Mouse (Mus musculus) midbrain, embryonic 14.5 days (tissue): ENCODE data around the gene Ncf2. TPM values are rescaled to one million over a fixed set of nuclear protein-coding genes. Genes with fewer than 3 reads are reported as not detected.
A peak's percentile ranks its signal among the peaks of the same experiment; 100 is the strongest.
"Not testable (repeated sequence)": the region's sequence is repeated elsewhere in the genome, so short reads cannot be mapped to it uniquely, and the experiment has no call there.

ENCODE experiments used
- ATAC-seq: fragments of 200-750 bp; cut with Nextera tagmentation; 2 replicates; pipeline ENCODE4 v1.8.0; 2017; ENCODE audit warnings: moderate number of reproducible peaks, moderate library complexity; ENCODE audit not compliant: low FRiP score, low TSS enrichment
- DNase-seq: peaks from one replicate; pipeline ENCODE4 v3.0.0-alpha.2; 2015
- H3K27ac ChIP-seq: fragments of 300-500 bp; sonication (generic); replicated peaks from 2 replicates; pipeline ENCODE4 v1.5.1; 2014; ENCODE audit warnings: mild to moderate bottlenecking, low read depth, low read length, moderate library complexity
- H3K27me3 ChIP-seq: fragments of 300-500 bp; sonication (generic); 2 replicates; pipeline ENCODE4 v1.6.1; 2014; ENCODE audit warnings: low read length, control low read depth, mixed read lengths; ENCODE audit not compliant: control insufficient read depth, insufficient read depth
- H3K36me3 ChIP-seq: fragments of 300-500 bp; sonication (generic); 2 replicates; pipeline ENCODE4 v1.6.1; 2014; ENCODE audit warnings: low read length, control low read depth; ENCODE audit not compliant: control insufficient read depth, insufficient read depth
- H3K4me1 ChIP-seq: fragments of 300-500 bp; sonication (generic); 2 replicates; pipeline ENCODE4 v1.6.1; 2014; ENCODE audit warnings: mild to moderate bottlenecking, antibody characterized with exemption, low read length, control low read depth; ENCODE audit not compliant: control insufficient read depth, insufficient read depth
- H3K4me2 ChIP-seq: fragments of 300-500 bp; sonication (generic); 2 replicates; pipeline ENCODE4 v1.6.1; 2014; ENCODE audit warnings: mild to moderate bottlenecking, low read length, moderate library complexity
- H3K4me3 ChIP-seq: fragments of 300-500 bp; sonication (generic); replicated peaks from 2 replicates; pipeline ENCODE4 v1.5.1; 2014; ENCODE audit warnings: low read depth, low read length
- H3K9ac ChIP-seq: fragments of 300-500 bp; sonication (generic); replicated peaks from 2 replicates; pipeline ENCODE4 v1.6.1; 2014; ENCODE audit warnings: mild to moderate bottlenecking, low read length, moderate library complexity
- H3K9me3 ChIP-seq: fragments of 300-500 bp; sonication (generic); 2 replicates; pipeline ENCODE4 v1.6.1; 2016; ENCODE audit warnings: low read length, control low read depth, mixed read lengths; ENCODE audit not compliant: control insufficient read depth
- WGBS: fragments of 180-500 bp; shearing (Covaris S2); extraction: QIAGEN DNeasy Blood & Tissue Kit; methylation state at CpG from one replicate; pipeline ENCODE4 v1.1.7; 2014; 5-methylcytosine and 5-hydroxymethylcytosine counted together
- polyA plus RNA-seq: library from polyadenylated mRNA; unstranded; fragments of >200 nt; fragmentation: Nextera tagmentation; extraction: Ambion mirVana; gene quantifications from 2 replicates; pipeline ENCODE4 v1.2.1, GENCODE M21; 2014

Gene Ncf2
- polyA plus RNA-seq, 1 experiment from 2014 or later, result 3.4 TPM

DNA sequence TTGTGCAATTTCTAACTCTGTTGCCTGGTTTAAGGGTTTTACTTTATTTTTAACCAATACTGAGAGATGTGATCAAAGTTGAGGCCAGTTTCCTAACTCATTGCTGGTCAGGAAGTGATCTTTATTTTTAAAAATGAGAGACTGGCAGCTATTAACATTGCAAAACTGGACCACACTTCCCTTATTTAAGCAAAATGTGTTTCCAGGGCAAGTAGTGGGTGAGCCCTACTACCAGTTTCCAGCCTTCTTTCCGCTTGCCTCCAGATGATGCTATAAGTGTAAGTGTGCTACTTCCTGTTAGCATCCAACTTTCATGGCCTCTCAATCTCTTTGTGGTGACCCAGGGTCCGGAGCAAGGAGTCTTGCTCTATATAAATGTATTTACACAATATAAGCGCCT is 25.4 kb upstream of the Ncf2 start:
- peaks cover 69% of the 10 kb centered on the region for H3K36me3 ChIP-seq
- not testable (repeated sequence) for DNase-seq, H3K27ac ChIP-seq, H3K4me3 ChIP-seq, H3K4me1 ChIP-seq, H3K4me2 ChIP-seq, H3K9ac ChIP-seq, H3K9me3 ChIP-seq, H3K27me3 ChIP-seq, ATAC-seq
- 97% methylated on average over 3 of the region's 3 CpGs for WGBS

DNA sequence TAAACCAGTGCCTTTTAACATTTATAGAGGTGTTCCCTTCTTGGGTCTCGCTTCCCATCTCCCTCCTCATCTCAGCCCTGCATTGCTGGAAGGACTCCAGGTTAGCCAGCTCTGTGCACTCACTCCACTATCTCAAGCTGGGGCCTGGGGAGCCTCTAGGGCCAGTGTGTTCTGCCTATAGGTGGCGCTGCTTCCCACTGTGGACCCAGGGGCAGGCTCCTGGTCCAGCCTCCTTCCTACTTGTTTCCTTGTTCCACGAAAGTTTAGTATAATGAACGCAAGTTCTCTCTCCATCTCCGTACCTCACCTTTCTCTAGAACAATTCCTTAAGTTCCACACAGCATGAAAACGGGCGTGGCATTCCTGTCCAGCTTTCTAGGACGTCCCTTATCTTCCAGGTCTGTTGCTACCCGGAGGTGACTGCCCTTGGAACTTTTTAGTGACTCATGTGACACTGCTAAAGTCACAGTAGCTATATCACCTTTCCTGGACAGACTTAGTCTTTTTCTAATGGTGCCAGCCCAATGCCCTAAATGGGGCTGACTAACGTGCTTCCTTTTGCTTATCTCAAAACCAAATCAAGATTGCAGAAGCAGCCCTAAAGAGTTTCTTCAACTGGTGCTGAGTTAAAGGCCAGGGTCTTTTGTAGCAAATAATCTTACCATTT is 20.8 kb upstream of the Ncf2 start:
- no peaks in the 10 kb centered on the region for H3K27me3 ChIP-seq
- H3K4me3 ChIP-seq, result no peak overlapping the region
- ATAC-seq (no peak), DNase-seq (peak; percentile 60)
- no peaks in the 10 kb centered on the region for H3K4me1 ChIP-seq
- H3K9me3 ChIP-seq, result no peaks in the 10 kb centered on the region
- WGBS, result 35% methylated on average over 10 of the region's 10 CpGs
- H3K9ac ChIP-seq, result no peak overlapping the region
- H3K36me3 ChIP-seq, result peaks cover 25% of the 10 kb centered on the region
- H3K27ac ChIP-seq, result no peak overlapping the region
- H3K4me2 ChIP-seq, result no peak overlapping the region

DNA sequence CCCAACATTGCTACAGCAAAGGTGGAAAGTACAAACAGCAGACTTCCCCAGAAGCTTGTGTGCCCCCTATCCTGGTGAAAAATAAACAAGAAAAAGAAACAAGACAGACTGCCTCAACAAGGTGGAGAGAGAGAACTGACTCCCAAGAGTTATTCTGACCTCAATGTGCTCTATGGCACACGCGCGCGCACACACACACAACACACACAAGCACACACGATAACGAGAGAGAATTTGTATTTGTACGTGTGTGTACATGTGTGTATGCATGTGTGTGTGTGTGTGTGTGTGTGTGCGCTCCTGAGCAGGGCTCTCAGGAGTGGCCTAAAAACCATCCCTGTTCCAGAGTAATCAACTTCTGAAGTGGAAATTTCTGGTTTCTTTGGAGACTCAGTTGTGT is 15.4 kb upstream of the Ncf2 start:
- no peak overlapping the region for H3K4me3 ChIP-seq
- no peak overlapping the region for H3K9ac ChIP-seq
- H3K4me2 ChIP-seq, result no peak overlapping the region
- H3K36me3 ChIP-seq, result no peaks in the 10 kb centered on the region
- 98% methylated on average over 8 of the region's 8 CpGs for WGBS
- H3K4me1 ChIP-seq, result no peaks in the 10 kb centered on the region
- ATAC-seq (no peak), DNase-seq (no peak)
- no peak overlapping the region for H3K27ac ChIP-seq
- H3K9me3 ChIP-seq, result no peaks in the 10 kb centered on the region
- H3K27me3 ChIP-seq, result no peaks in the 10 kb centered on the region

DNA sequence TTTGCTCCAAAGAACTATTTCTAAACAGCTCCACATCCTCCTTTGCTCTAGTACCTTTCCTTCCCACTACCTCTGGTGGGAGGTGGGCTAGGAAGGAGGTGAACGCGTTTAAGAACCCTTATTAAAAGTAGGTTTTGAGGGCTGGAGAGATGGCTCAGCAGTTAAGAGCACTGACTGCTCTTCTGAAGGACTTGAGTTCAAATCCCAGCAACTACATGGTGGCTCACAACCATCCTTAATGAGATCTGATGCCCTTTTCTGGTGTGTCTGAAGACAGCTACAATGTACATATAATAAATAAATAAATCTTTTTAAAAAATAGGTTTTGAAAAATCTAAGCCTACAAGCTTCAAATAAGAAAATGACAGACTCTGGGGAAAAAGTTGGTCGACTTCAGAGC is 14.5 kb upstream of the Ncf2 start:
- H3K4me3 ChIP-seq, H3K27me3 ChIP-seq, ATAC-seq, H3K9ac ChIP-seq, H3K27ac ChIP-seq, DNase-seq, H3K4me1 ChIP-seq, H3K36me3 ChIP-seq, H3K4me2 ChIP-seq, H3K9me3 ChIP-seq: not testable (repeated sequence)
- 86% methylated on average over 3 of the region's 3 CpGs for WGBS

DNA sequence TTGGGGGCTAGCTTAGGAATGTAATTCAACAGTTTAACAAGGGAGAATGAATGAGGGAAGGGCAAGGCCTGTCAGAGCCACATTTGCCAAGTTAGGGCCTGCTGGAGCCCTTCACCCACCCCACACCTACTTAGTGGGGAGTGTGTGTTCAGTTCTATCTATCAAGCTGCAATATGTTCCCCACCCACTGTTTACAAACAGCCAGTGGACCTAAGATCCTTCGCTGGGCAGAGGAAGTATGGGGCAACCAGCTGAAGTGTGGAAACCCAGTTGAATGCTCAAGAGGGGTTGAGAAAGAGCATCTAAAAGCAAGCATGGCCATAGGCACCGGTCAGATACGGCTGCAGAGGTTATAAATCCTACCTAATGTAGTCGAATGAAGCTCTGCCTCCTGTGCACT is 13.0 kb upstream of the Ncf2 start:
- Histone ChIP-seq H3K36me3 (no peaks in the 10 kb centered on the region), H3K4me2 (no peak overlapping the region), H3K4me1 (no peaks in the 10 kb centered on the region), H3K27me3 (no peaks in the 10 kb centered on the region), H3K9ac (no peak overlapping the region), H3K27ac (no peak overlapping the region), H3K4me3 (no peak overlapping the region), H3K9me3 (no peaks in the 10 kb centered on the region)
- DNase-seq (no peak), ATAC-seq (no peak)
- WGBS, result 92% methylated on average over 4 of the region's 4 CpGs

DNA sequence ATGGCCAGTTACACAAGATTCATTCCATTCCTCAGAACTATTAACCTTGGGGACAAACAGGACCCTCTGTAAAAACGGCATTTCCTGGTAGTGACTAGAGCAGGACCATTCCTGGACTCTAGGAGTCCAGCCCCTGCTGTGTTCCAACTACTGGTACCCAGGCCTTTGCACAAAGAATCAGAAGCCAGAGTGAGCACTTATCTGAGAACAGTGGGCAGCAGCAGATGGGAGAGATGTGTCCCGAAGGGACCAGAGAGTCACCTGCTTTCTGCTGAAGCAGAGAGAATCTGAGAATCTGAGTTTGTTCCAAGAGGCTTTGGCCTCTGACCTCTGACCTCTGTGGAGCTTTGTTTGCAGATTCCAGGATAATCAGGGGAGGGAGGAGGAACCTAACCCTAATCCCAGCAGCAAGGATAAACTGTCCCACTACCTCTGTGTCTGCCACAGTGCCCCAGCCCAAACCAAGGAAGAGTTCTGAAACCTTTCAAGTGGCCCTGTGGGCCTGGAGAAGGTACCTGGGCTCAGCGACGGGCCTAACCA is 11.8 kb upstream of the Ncf2 start:
- no peak for DNase-seq
- WGBS, result 20% methylated on average over 4 of the region's 4 CpGs

DNA sequence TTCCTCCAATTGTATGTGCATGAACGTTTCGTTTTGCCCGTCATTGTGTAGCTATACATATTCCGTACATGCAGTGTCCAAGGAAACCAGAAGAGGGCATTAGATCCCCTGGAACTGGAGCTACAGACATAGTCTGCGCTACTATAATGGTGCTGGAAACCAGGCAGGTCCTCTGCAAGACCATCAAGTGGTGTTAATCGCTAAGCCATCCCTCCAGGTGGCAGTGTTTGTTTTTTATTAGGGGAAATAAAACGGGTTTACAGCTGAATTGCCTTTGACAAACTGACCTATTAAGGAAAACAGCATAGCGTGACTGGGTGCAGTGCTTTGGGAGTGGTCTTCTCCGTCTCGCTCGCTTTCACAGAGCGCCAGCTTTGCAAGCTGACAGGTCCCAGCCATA is 9.7 kb upstream of the Ncf2 start:
- ATAC-seq, result no peak
- peak; percentile 69 for DNase-seq
- no peak overlapping the region for H3K27ac ChIP-seq
- WGBS, result 34% methylated on average over 12 of the region's 12 CpGs
- no peaks in the 10 kb centered on the region for H3K36me3 ChIP-seq
- no peak overlapping the region for H3K4me3 ChIP-seq
- no peak overlapping the region for H3K4me2 ChIP-seq
- no peaks in the 10 kb centered on the region for H3K9me3 ChIP-seq
- no peaks in the 10 kb centered on the region for H3K27me3 ChIP-seq
- peaks cover 11% of the 10 kb centered on the region; the same call in 1 of the 2 replicates for H3K4me1 ChIP-seq
- H3K9ac ChIP-seq, result no peak overlapping the region

More for the DNA sequence above, 11.8 kb upstream of the Ncf2 start:
- H3K27me3 ChIP-seq, result no peaks in the 10 kb centered on the region
- no peak overlapping the region for H3K27ac ChIP-seq
- peaks cover 6% of the 10 kb centered on the region; the same call in 1 of the 2 replicates for H3K4me1 ChIP-seq
- no peak overlapping the region for H3K4me3 ChIP-seq
- no peak for ATAC-seq
- H3K36me3 ChIP-seq, result no peaks in the 10 kb centered on the region
- H3K4me2 ChIP-seq, result no peak overlapping the region
- H3K9me3 ChIP-seq, result no peaks in the 10 kb centered on the region
- no peak overlapping the region for H3K9ac ChIP-seq

DNA sequence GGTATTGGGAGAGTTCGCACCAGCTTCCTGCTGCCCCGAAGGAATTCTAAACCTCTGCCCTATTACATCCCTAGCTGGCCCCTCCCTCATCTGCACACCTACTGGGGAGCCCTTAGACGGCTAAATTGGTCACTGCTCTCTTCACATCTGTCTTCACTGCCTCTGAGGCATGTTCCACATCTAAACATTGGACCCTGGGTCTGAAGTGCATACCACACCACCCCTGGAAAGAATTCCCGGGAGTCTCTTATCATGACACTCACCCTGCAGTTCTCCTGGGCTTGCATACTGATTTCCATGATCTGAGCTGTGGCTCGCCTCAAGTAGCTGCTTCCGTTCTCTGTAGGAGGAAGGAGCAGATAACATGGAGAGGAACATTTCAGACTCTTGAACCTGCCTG is 9.2 kb upstream of the Ncf2 start:
- no peak overlapping the region for H3K4me2 ChIP-seq
- H3K9me3 ChIP-seq, result no peaks in the 10 kb centered on the region
- H3K4me1 ChIP-seq, result peaks cover 11% of the 10 kb centered on the region; the same call in 1 of the 2 replicates
- no peaks in the 10 kb centered on the region for H3K27me3 ChIP-seq
- no peak overlapping the region for H3K27ac ChIP-seq
- no peak overlapping the region for H3K9ac ChIP-seq
- no peak for ATAC-seq
- 28% methylated on average over 6 of the region's 6 CpGs for WGBS
- no peaks in the 10 kb centered on the region for H3K36me3 ChIP-seq
- no peak for DNase-seq
- H3K4me3 ChIP-seq, result no peak overlapping the region

DNA sequence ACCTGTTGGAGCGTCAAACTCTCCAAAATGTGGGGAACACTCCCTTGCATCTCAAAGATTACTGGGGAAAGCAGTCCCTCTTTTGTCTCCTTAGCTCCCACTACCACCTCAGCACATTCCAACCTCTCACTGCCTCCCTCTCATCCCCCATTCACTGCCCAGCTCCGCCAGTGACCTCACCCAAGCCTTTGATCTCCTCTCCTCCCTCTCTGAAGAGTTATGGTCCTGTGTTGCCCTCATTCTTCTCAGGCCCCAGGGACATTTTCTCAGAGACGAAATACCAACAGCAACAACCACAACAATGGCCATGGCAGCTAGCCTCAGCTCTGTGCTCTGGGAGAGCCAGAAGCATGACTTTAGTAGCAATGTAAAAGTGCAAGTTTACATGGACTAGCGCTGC is 8.7 kb upstream of the Ncf2 start:
- no peaks in the 10 kb centered on the region for H3K27me3 ChIP-seq

More for the DNA sequence above, 8.7 kb upstream of the Ncf2 start:
- Histone ChIP-seq H3K36me3 (no peaks in the 10 kb centered on the region), H3K4me2 (no peak overlapping the region), H3K9ac (no peak overlapping the region), H3K4me1 (peaks cover 11% of the 10 kb centered on the region; the same call in 1 of the 2 replicates), H3K4me3 (no peak overlapping the region), H3K27ac (no peak overlapping the region), H3K9me3 (no peaks in the 10 kb centered on the region)
- no peak for DNase-seq
- WGBS, result 35% methylated on average over 4 of the region's 4 CpGs
- ATAC-seq, result no peak
